ENCODE assay signal across 23 mouse cellular contexts in the genomic region with DNA sequence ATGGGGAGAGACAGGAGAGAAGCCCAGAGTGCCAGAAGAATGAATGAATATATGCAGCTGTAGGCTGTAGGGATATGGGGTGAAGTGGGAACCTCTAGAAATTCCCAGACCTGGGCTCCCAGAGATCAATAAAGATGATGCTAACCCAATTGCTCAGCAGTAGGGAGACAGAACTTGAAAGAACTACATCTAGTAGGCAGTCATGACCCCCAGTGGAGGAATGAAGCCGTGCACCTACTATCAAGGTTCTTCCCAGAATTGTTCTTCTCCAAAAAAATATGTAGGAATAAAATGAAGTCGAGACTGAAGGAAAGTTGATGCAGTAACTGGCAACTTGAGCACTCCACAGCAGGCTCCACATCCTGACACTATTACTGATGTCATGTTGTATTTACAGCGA. TPM values are rescaled to one million over a fixed set of nuclear protein-coding genes. Genes with fewer than 3 reads are reported as not detected.
"Had no signal": no experiment of that assay in that cellular context is flagged by ENCODE, and none has a peak within 500 bp of the region (broad histone marks: within the 10 kb centered on the region; RNA-seq: fewer than 3 reads in every experiment).

No protein-coding gene starts in this region.

- H3K27ac ChIP-seq: limb, embryonic 13.5 days; liver, embryonic 12.5 days; midbrain, embryonic 15.5 days; neural tube, embryonic 13.5 days had no signal

- H3K4me3 ChIP-seq: limb, embryonic 13.5 days; liver, embryonic 12.5 days; midbrain, embryonic 15.5 days; neural tube, embryonic 13.5 days had no signal

- ATAC-seq: liver, embryonic 12.5 days; midbrain, embryonic 15.5 days had no signal

- H3K4me1 ChIP-seq: limb, embryonic 13.5 days; liver, embryonic 12.5 days; midbrain, embryonic 15.5 days; neural tube, embryonic 13.5 days had no signal

- H3K9ac ChIP-seq: limb, embryonic 13.5 days; liver, embryonic 12.5 days; lung, embryonic 14.5 days; midbrain, embryonic 15.5 days; neural tube, embryonic 13.5 days had no signal

- H3K27me3 ChIP-seq: limb, embryonic 13.5 days; liver, embryonic 12.5 days; midbrain, embryonic 15.5 days; neural tube, embryonic 13.5 days had no signal

- H3K4me2 ChIP-seq: limb, embryonic 13.5 days; liver, embryonic 12.5 days; lung, embryonic 14.5 days; midbrain, embryonic 11.5 days; midbrain, embryonic 15.5 days; neural tube, embryonic 13.5 days had no signal

- H3K9me3 ChIP-seq: limb, embryonic 13.5 days; liver, embryonic 12.5 days; midbrain, embryonic 15.5 days; neural tube, embryonic 13.5 days had no signal

- DNase-seq: kidney, adult 9 months; kidney, postnatal 10 days; kidney, postnatal 4 days; layer of hippocampus, postnatal 36 days; left cerebral cortex, postnatal 4 days; lung, embryonic 14.5 days; lung, postnatal 10 days; lung, postnatal 4 days; retina, postnatal 1 day; right cerebral cortex, postnatal 4 days; spleen, adult 18-20 months; thymus, adult 18-20 months; thymus, postnatal 14 days had no signal

- H3K36me3 ChIP-seq: limb, embryonic 13.5 days; liver, embryonic 12.5 days; midbrain, embryonic 15.5 days; neural tube, embryonic 13.5 days had no signal

RNA-seq across cellular contexts. Expression of gene 4930474N05Rik, which starts 3.8 kb away (rescaled TPM):
- total RNA-seq: layer of hippocampus, adult 8-10 months; layer of hippocampus, postnatal 36 days; left cerebral cortex, postnatal 10 days; left cerebral cortex, postnatal 4 days; megakaryocyte, adult 5-6 weeks had no signal
- polyA plus RNA-seq: limb, embryonic 13.5 days; liver, embryonic 12.5 days; liver, embryonic 16.5 days; lung, embryonic 14.5 days; midbrain, embryonic 11.5 days; midbrain, embryonic 15.5 days; neural tube, embryonic 13.5 days; stomach, embryonic 14.5 days had no signal
